Mouse (Mus musculus): ENCODE results near the gene Selenof. TPM values are rescaled to one million over a fixed set of nuclear protein-coding genes. Genes with fewer than 3 reads are reported as not detected.

Selenof gene
- 93.2 and 99.3 TPM in 2 replicates for total RNA-seq (2023)

GRCm38 (mm10) chr3:144570047-144570815 is at the start of gene Selenof, which contains the start of gene Hs2st1:
Gene Selenof, plus strand, starts transcription at chr3:144570304.
Gene Hs2st1, minus strand, starts transcription at chr3:144570181.

Other genes starting within 250 kb of the Selenof start
- 5.4 TPM in 2 replicates for gene Hs2st1, start 123 bp upstream of the Selenof start, total RNA-seq (2023)
- gene Sh3glb1, start 150.0 kb downstream of the Selenof start, total RNA-seq (2023), result 186 and 198 TPM in 2 replicates
- 0.13 TPM in 1 of 2 replicates, not detected in the other for gene Clca3a1, start 190.7 kb downstream of the Selenof start, total RNA-seq (2023)
- not detected in 2 replicates for gene Clca3a2, start 249.2 kb downstream of the Selenof start, total RNA-seq (2023)